Mouse (Mus musculus) midbrain, postnatal 0 days (tissue): ENCODE data around the gene Rwdd3. TPM values are rescaled to one million over a fixed set of nuclear protein-coding genes. Genes with fewer than 3 reads are reported as not detected.

ENCODE experiments used
- ATAC-seq: fragments of 200-750 bp; cut with Nextera tagmentation; 2 replicates; pipeline ENCODE4 v1.8.0; 2017; ENCODE audit warnings: moderate number of reproducible peaks, mild to moderate bottlenecking, moderate TSS enrichment, moderate library complexity; ENCODE audit not compliant: low FRiP score
- DNase-seq: peaks from one replicate; pipeline ENCODE4 v3.0.0-alpha.2; 2015; ENCODE audit warnings: low spot score
- H3K27ac ChIP-seq: fragments of 300-500 bp; sonication (generic); 2 replicates; pipeline ENCODE4 v1.5.1; 2014; ENCODE audit warnings: low read depth, mild to moderate bottlenecking, low read length, mixed read lengths
- H3K27me3 ChIP-seq: fragments of 300-500 bp; sonication (generic); 2 replicates; pipeline ENCODE4 v1.6.1; 2014; ENCODE audit warnings: low read length, control low read depth, mixed read lengths; ENCODE audit not compliant: insufficient read depth
- H3K36me3 ChIP-seq: fragments of 300-500 bp; sonication (generic); 2 replicates; pipeline ENCODE4 v1.6.1; 2014; ENCODE audit warnings: low read length, control low read depth, mixed read lengths; ENCODE audit not compliant: insufficient read depth
- H3K4me1 ChIP-seq: fragments of 300-500 bp; sonication (generic); 2 replicates; pipeline ENCODE4 v1.6.1; 2014; ENCODE audit warnings: mild to moderate bottlenecking, control low read depth, antibody characterized with exemption, low read length, mixed read lengths; ENCODE audit not compliant: insufficient read depth
- H3K4me2 ChIP-seq: fragments of 300-500 bp; sonication (generic); 2 replicates; pipeline ENCODE4 v1.6.1; 2014; ENCODE audit warnings: low read depth, mild to moderate bottlenecking, low read length, mixed read lengths; ENCODE audit not compliant: poor library complexity, severe bottlenecking
- H3K4me3 ChIP-seq: fragments of 300-500 bp; sonication (generic); 2 replicates; pipeline ENCODE4 v1.5.1; 2014; ENCODE audit warnings: low read depth, mild to moderate bottlenecking, low read length, moderate library complexity
- H3K9ac ChIP-seq: fragments of 300-500 bp; sonication (generic); replicated peaks from 2 replicates; pipeline ENCODE4 v1.6.1; 2014; ENCODE audit warnings: mild to moderate bottlenecking, low read length, moderate library complexity, mixed read lengths; ENCODE audit not compliant: poor library complexity, severe bottlenecking
- H3K9me3 ChIP-seq: fragments of 300-500 bp; sonication (generic); 2 replicates; pipeline ENCODE4 v1.6.1; 2016; ENCODE audit warnings: low read length, control low read depth
- CTCF ChIP-seq: IDR thresholded peaks from 2 replicates; pipeline ENCODE4 v1.5.1; 2016; ENCODE audit warnings: antibody characterized with exemption, mild to moderate bottlenecking
- WGBS: fragments of 180-500 bp; shearing (Covaris S2); extraction: QIAGEN DNeasy Blood & Tissue Kit; methylation state at CpG from one replicate; pipeline ENCODE4 v1.1.7; 2014; 5-methylcytosine and 5-hydroxymethylcytosine counted together
- polyA plus RNA-seq: library from polyadenylated mRNA; unstranded; fragments of >200 nt; fragmentation: Nextera tagmentation; extraction: Ambion mirVana; gene quantifications from 2 replicates; pipeline ENCODE4 v1.2.1, GENCODE M21; 2015
- total RNA-seq: library from RNA; depleted of rRNA; stranded (reverse); fragments of >200 nt; gene quantifications from 2 replicates; pipeline ENCODE4 v1.2.3, GENCODE M21; 2014

Gene Rwdd3
- total and polyA plus RNA-seq, 2 experiments from 2014 or later = 10.0 to 11.3 TPM

- peak; percentile 37 for TF ChIP-seq CTCF
- H3K27ac ChIP-seq = no peak overlapping the region
- no peak overlapping the region for H3K9ac ChIP-seq
Measured at GRCm38 (mm10) chr3:121157546-121158330, 13.8 kb downstream of the Rwdd3 start.

GRCm38 (mm10) chr3:121156451-121157186 lies 14.9 kb downstream of the Rwdd3 start:
- Histone ChIP-seq H3K9me3 (no peaks in the 10 kb centered on the region), H3K4me3 (no peak overlapping the region), H3K4me1 (no peaks in the 10 kb centered on the region), H3K27me3 (no peaks in the 10 kb centered on the region), H3K27ac (no peak overlapping the region), H3K36me3 (no peaks in the 10 kb centered on the region), H3K4me2 (peak overlapping the region; percentile 7; the same call in 1 of the 2 replicates), H3K9ac (no peak overlapping the region)
- WGBS = 59% methylated on average over 11 of the region's 11 CpGs
- no peak for ATAC-seq
- DNase-seq = no peak
- TF ChIP-seq CTCF = no peak

More at GRCm38 (mm10) chr3:121157546-121158330, 13.8 kb downstream of the Rwdd3 start:
- no peak for ATAC-seq
- Histone ChIP-seq H3K4me3 (no peak overlapping the region), H3K27me3 (no peaks in the 10 kb centered on the region), H3K4me1 (no peaks in the 10 kb centered on the region), H3K36me3 (no peaks in the 10 kb centered on the region), H3K9me3 (no peaks in the 10 kb centered on the region), H3K4me2 (no peak overlapping the region)
- WGBS = 66% methylated on average over 10 of the region's 10 CpGs
- DNase-seq = no peak

- no peaks in the 10 kb centered on the region for H3K36me3 ChIP-seq
- H3K4me2 ChIP-seq = 0 out of 2 replicates have a peak overlapping the region, but pooled peaks have one; percentile 7
- 21% methylated on average over 7 of the region's 7 CpGs for WGBS
- DNase-seq (no peak), ATAC-seq (no peak)
- no peak overlapping the region for H3K9ac ChIP-seq
- H3K27me3 ChIP-seq = no peaks in the 10 kb centered on the region
- H3K9me3 ChIP-seq = no peaks in the 10 kb centered on the region
- H3K4me3 ChIP-seq = no peak overlapping the region
- no peaks in the 10 kb centered on the region for H3K4me1 ChIP-seq
- TF ChIP-seq CTCF = no peak
- no peak overlapping the region for H3K27ac ChIP-seq
Measured at GRCm38 (mm10) chr3:121156043-121156442, 15.5 kb downstream of the Rwdd3 start.

- 72% methylated on average over 11 of the region's 11 CpGs for WGBS
- H3K27ac ChIP-seq = no peak overlapping the region
- H3K9ac ChIP-seq = no peak overlapping the region
- H3K9me3 ChIP-seq = no peaks in the 10 kb centered on the region
- no peak overlapping the region for H3K4me2 ChIP-seq
- H3K4me3 ChIP-seq = no peak overlapping the region
- no peaks in the 10 kb centered on the region for H3K4me1 ChIP-seq
- ATAC-seq = no peak
- DNase-seq = no peak
- H3K36me3 ChIP-seq = no peaks in the 10 kb centered on the region
- no peaks in the 10 kb centered on the region for H3K27me3 ChIP-seq
- no peak for TF ChIP-seq CTCF
Measured at GRCm38 (mm10) chr3:121133937-121134336, 37.6 kb downstream of the Rwdd3 start.

GRCm38 (mm10) chr3:121133039-121133438 lies 38.5 kb downstream of the Rwdd3 start:
- Histone ChIP-seq H3K36me3 (no peaks in the 10 kb centered on the region), H3K9me3 (no peaks in the 10 kb centered on the region), H3K27me3 (no peaks in the 10 kb centered on the region), H3K9ac (no peak overlapping the region), H3K4me2 (no peak overlapping the region), H3K4me1 (no peaks in the 10 kb centered on the region), H3K4me3 (no peak overlapping the region), H3K27ac (no peak overlapping the region)
- no peak for ATAC-seq
- no peak for TF ChIP-seq CTCF
- WGBS = 97% methylated on average over 5 of the region's 5 CpGs
- no peak for DNase-seq

- H3K4me3 ChIP-seq = no peak overlapping the region
- H3K9ac ChIP-seq = no peak overlapping the region
- H3K4me2 ChIP-seq = no peak overlapping the region
- no peak overlapping the region for H3K27ac ChIP-seq
- ATAC-seq (no peak), DNase-seq (no peak)
- WGBS = 86% methylated on average over 2 of the region's 2 CpGs
- H3K27me3 ChIP-seq = no peaks in the 10 kb centered on the region
- H3K36me3 ChIP-seq = no peaks in the 10 kb centered on the region
- no peak for TF ChIP-seq CTCF
- H3K4me1 ChIP-seq = no peaks in the 10 kb centered on the region
- H3K9me3 ChIP-seq = no peaks in the 10 kb centered on the region
Measured at GRCm38 (mm10) chr3:121127171-121127570, 44.3 kb downstream of the Rwdd3 start.
